Mouse (Mus musculus) midbrain, postnatal 0 days (tissue): Measurements from ENCODE around the gene Ccm2l. TPM values are rescaled to one million over a fixed set of nuclear protein-coding genes. Genes with fewer than 3 reads are reported as not detected.

Source experiments
- ATAC-seq: fragments of 200-750 bp; cut with Nextera tagmentation; 2 replicates; pipeline ENCODE4 v1.8.0; 2017; ENCODE audit warnings: moderate number of reproducible peaks, mild to moderate bottlenecking, moderate TSS enrichment, moderate library complexity; ENCODE audit not compliant: low FRiP score
- DNase-seq: peaks from one replicate; pipeline ENCODE4 v3.0.0-alpha.2; 2015; ENCODE audit warnings: low spot score
- H3K27ac ChIP-seq: fragments of 300-500 bp; sonication (generic); 2 replicates; pipeline ENCODE4 v1.5.1; 2014; ENCODE audit warnings: low read depth, mild to moderate bottlenecking, low read length, mixed read lengths
- H3K27me3 ChIP-seq: fragments of 300-500 bp; sonication (generic); 2 replicates; pipeline ENCODE4 v1.6.1; 2014; ENCODE audit warnings: low read length, control low read depth, mixed read lengths; ENCODE audit not compliant: insufficient read depth
- H3K36me3 ChIP-seq: fragments of 300-500 bp; sonication (generic); 2 replicates; pipeline ENCODE4 v1.6.1; 2014; ENCODE audit warnings: low read length, control low read depth, mixed read lengths; ENCODE audit not compliant: insufficient read depth
- H3K4me1 ChIP-seq: fragments of 300-500 bp; sonication (generic); 2 replicates; pipeline ENCODE4 v1.6.1; 2014; ENCODE audit warnings: mild to moderate bottlenecking, control low read depth, antibody characterized with exemption, low read length, mixed read lengths; ENCODE audit not compliant: insufficient read depth
- H3K4me2 ChIP-seq: fragments of 300-500 bp; sonication (generic); 2 replicates; pipeline ENCODE4 v1.6.1; 2014; ENCODE audit warnings: low read depth, mild to moderate bottlenecking, low read length, mixed read lengths; ENCODE audit not compliant: poor library complexity, severe bottlenecking
- H3K4me3 ChIP-seq: fragments of 300-500 bp; sonication (generic); 2 replicates; pipeline ENCODE4 v1.5.1; 2014; ENCODE audit warnings: low read depth, mild to moderate bottlenecking, low read length, moderate library complexity
- H3K9ac ChIP-seq: fragments of 300-500 bp; sonication (generic); replicated peaks from 2 replicates; pipeline ENCODE4 v1.6.1; 2014; ENCODE audit warnings: mild to moderate bottlenecking, low read length, moderate library complexity, mixed read lengths; ENCODE audit not compliant: poor library complexity, severe bottlenecking
- H3K9me3 ChIP-seq: fragments of 300-500 bp; sonication (generic); 2 replicates; pipeline ENCODE4 v1.6.1; 2016; ENCODE audit warnings: low read length, control low read depth
- CTCF ChIP-seq: IDR thresholded peaks from 2 replicates; pipeline ENCODE4 v1.5.1; 2016; ENCODE audit warnings: antibody characterized with exemption, mild to moderate bottlenecking
- WGBS: fragments of 180-500 bp; shearing (Covaris S2); extraction: QIAGEN DNeasy Blood & Tissue Kit; methylation state at CpG from one replicate; pipeline ENCODE4 v1.1.7; 2014; 5-methylcytosine and 5-hydroxymethylcytosine counted together
- polyA plus RNA-seq: library from polyadenylated mRNA; unstranded; fragments of >200 nt; fragmentation: Nextera tagmentation; extraction: Ambion mirVana; gene quantifications from 2 replicates; pipeline ENCODE4 v1.2.1, GENCODE M21; 2015
- total RNA-seq: library from RNA; depleted of rRNA; stranded (reverse); fragments of >200 nt; gene quantifications from 2 replicates; pipeline ENCODE4 v1.2.3, GENCODE M21; 2014

Ccm2l gene
- total and polyA plus RNA-seq, 2 experiments from 2014 or later, result 1.1 to 4.5 TPM

- DNase-seq (no peak), ATAC-seq (no peak)
- no peak for TF ChIP-seq CTCF
- Histone ChIP-seq H3K9me3 (no peaks in the 10 kb centered on the region), H3K27ac (no peak overlapping the region), H3K9ac (no peak overlapping the region), H3K4me3 (no peak overlapping the region), H3K27me3 (no peaks in the 10 kb centered on the region), H3K36me3 (no peaks in the 10 kb centered on the region), H3K4me2 (no peak overlapping the region), H3K4me1 (no peaks in the 10 kb centered on the region)
- 89% methylated on average over 10 of the region's 10 CpGs for WGBS
Measured at GRCm38 (mm10) chr2:153087091-153087490, 21.3 kb downstream of the Ccm2l start.

DNA sequence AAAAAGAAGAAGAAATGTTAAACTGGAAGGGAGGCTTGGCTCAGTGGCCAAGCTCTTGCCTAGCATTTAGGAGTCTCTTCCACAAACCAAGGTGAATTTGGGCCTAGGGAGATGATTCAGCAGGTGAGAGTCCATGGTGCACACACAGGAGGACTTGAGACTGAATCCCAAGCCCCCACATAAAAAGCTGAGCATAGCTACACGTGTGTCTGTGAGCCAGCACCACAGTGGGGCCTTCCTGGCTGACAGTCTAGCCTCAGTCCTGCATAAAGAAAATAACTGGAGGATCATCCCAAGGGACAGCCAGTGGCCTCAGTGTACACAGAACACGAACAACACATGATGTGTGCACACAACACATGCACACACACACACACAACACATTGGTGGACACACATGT is 23.6 kb downstream of the Ccm2l start:
- no peak for TF ChIP-seq CTCF
- DNase-seq (no peak), ATAC-seq (no peak)
- WGBS, result 60% methylated on average over 2 of the region's 2 CpGs
- no peak overlapping the region for H3K4me2 ChIP-seq
- H3K4me1 ChIP-seq, result no peaks in the 10 kb centered on the region
- no peak overlapping the region for H3K4me3 ChIP-seq
- H3K36me3 ChIP-seq, result no peaks in the 10 kb centered on the region
- no peaks in the 10 kb centered on the region for H3K27me3 ChIP-seq
- H3K27ac ChIP-seq, result no peak overlapping the region
- no peak overlapping the region for H3K9ac ChIP-seq
- no peaks in the 10 kb centered on the region for H3K9me3 ChIP-seq

DNA sequence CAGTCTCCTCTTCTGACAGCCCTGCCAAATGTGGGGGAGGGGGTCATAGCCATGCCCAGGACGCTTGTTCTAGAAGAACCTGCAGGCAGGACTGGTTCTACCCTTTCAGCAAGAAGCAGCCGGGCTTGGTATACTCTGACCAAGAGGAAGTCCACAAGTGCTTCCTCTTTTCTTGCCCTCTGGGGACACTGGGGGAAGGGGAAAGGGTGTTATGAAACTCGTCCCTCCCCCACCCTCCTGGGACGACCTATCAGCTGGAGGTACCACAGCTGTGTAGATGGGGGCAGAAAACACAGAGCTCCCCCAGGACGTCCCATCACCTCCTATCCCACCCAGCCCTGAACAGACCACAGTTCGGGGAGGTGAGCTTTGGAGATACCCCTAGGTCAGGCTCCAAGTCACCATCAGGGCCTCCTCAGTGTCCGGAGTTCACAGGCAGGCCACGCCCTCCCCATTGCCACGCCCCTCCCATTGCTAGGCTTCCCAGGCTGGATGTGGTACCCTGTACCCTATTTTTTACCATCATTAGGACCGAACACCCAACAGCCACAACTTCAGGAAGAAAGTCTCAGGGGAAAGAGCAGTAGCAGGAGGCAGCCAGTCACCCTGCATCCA is 24.9 kb downstream of the Ccm2l start:
- TF ChIP-seq CTCF, result no peak
- no peak overlapping the region for H3K27ac ChIP-seq
- H3K4me2 ChIP-seq, result no peak overlapping the region
- no peak overlapping the region for H3K4me3 ChIP-seq
- no peaks in the 10 kb centered on the region for H3K9me3 ChIP-seq
- no peaks in the 10 kb centered on the region for H3K27me3 ChIP-seq
- 46% methylated on average over 9 of the region's 10 CpGs for WGBS
- H3K9ac ChIP-seq, result no peak overlapping the region
- DNase-seq (no peak), ATAC-seq (no peak)
- H3K36me3 ChIP-seq, result no peaks in the 10 kb centered on the region
- no peaks in the 10 kb centered on the region for H3K4me1 ChIP-seq

GRCm38 (mm10) chr2:153107046-153107766 is 41.5 kb downstream of the Ccm2l start:
- no peak overlapping the region for H3K9ac ChIP-seq
- H3K9me3 ChIP-seq, result no peaks in the 10 kb centered on the region
- H3K27ac ChIP-seq, result no peak overlapping the region
- no peak for TF ChIP-seq CTCF
- DNase-seq, result peak; percentile 14
- no peaks in the 10 kb centered on the region for H3K4me1 ChIP-seq
- peak overlapping the region; percentile 88; the same call in 1 of the 2 replicates for H3K4me2 ChIP-seq
- H3K27me3 ChIP-seq, result peaks cover 13% of the 10 kb centered on the region
- ATAC-seq, result no peak
- 34% methylated on average over 23 of the region's 23 CpGs for WGBS
- no peaks in the 10 kb centered on the region for H3K36me3 ChIP-seq
- no peak overlapping the region for H3K4me3 ChIP-seq

DNA sequence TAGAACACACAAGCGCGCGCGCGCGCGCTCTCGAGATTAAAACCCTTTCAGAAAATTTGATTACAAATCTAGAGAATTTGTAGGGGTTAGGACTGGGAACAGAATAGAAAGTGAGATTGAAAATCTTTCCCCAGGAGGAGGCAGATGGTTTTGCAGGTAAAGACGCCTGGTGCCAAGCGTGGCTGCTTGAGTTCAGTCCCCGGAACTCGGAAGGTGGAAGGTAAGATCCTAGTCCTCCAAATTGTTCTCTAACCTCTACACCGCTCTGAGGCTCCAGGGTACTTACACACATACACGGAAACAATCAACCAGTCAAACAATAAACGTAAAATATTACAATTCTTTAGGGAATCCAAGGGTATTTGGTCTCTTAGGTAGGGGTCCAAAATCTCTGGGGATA is 42.0 kb downstream of the Ccm2l start:
- no peak overlapping the region for H3K27ac ChIP-seq
- no peaks in the 10 kb centered on the region for H3K4me1 ChIP-seq
- H3K36me3 ChIP-seq, result no peaks in the 10 kb centered on the region
- no peak overlapping the region for H3K9ac ChIP-seq
- DNase-seq, result no peak
- TF ChIP-seq CTCF, result no peak
- 3% methylated on average over 15 of the region's 15 CpGs for WGBS
- peak overlapping the region; percentile 88 for H3K4me2 ChIP-seq
- peak overlapping the region; percentile 52 for H3K4me3 ChIP-seq
- peaks cover 13% of the 10 kb centered on the region for H3K27me3 ChIP-seq
- H3K9me3 ChIP-seq, result no peaks in the 10 kb centered on the region
- ATAC-seq, result no peak
